Mouse (Mus musculus) MEL-GATA-1-ER (cell line): ENCODE data around the gene C330007P06Rik.
A peak's percentile ranks its signal among the peaks of the same experiment; 100 is the strongest.
"Not testable (repeated sequence)": the region's sequence is repeated elsewhere in the genome, so short reads cannot be mapped to it uniquely, and the experiment has no call there.

Source experiments
- DNase-seq: peaks from one replicate; pipeline ENCODE4 v3.0.0-alpha.2; 2012; ENCODE audit warnings: low read depth; ENCODE audit errors: extremely low read depth

Gene C330007P06Rik

DNA sequence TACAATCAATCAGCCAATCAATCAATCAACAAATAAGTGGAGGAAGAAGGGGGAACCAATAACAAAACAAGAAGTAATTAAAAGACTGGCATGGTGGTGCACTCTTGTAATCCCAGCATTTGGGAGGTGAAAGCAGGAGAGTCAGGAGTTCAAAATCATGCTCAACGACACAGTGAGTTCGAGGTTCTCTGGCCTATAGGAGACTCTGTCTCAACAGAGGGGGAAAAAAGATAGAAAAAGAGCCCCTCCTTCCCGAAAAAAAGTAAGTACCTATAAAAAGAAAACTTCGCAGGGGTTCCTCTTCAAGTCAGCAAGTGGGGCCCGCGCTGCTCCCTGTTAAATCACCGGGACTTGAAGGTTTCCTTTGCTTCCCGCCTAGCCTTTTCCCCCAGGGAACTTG is at the start of gene C330007P06Rik, which contains the start of gene Ube2a:
TSS of gene C330007P06Rik (minus strand) at position 347 of the 400 bp plus-strand sequence.
TSS of gene Ube2a (plus strand) at position 136 of the 400 bp plus-strand sequence.
- peak; percentile 45 for DNase-seq

- no peak for DNase-seq
Observed at GRCm38 (mm10) chrX:36921346-36921745, 47.4 kb upstream of the C330007P06Rik start.

DNA sequence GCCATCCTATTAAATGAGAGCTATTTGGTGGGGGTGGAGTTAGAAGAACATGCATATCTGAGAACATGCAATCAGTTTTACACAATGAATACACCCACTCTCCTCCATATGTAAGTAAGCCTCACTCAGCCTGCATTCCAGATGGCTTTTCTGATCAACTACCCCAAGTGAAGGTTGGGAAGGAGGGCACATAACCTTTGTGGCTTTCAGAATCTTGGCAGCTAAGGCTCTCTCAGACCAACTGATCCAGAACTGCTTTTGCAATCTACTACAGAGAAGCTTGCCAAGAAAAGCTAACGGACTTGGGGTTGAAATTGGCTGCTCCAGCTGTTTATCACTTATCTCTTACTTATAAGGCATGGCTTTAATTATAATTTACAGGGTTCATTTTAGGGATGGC is 43.8 kb upstream of the C330007P06Rik start:
- no peak for DNase-seq

DNA sequence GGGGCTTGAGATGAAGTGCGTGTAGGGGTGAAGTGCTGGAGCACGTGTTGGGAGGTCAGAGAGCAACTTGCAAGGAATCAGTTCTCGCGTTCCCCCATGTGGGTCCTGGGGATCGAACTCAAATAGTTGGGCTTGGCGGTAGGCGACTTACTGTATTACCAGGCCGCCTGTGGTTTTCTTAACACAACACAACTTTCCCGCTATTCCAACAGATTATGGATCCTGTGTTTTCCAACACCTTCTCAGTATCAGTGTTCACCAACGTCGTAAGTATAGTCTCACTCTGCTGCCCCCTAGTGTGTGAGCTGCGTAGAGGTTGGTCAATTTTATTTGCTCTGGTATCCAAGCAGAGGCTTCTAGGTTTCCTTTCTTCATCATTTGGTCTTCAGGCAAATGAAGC is 37.4 kb upstream of the C330007P06Rik start:
- no peak for DNase-seq

- DNase-seq = no peak
Observed at GRCm38 (mm10) chrX:36906539-36906938, 32.6 kb upstream of the C330007P06Rik start.

DNA sequence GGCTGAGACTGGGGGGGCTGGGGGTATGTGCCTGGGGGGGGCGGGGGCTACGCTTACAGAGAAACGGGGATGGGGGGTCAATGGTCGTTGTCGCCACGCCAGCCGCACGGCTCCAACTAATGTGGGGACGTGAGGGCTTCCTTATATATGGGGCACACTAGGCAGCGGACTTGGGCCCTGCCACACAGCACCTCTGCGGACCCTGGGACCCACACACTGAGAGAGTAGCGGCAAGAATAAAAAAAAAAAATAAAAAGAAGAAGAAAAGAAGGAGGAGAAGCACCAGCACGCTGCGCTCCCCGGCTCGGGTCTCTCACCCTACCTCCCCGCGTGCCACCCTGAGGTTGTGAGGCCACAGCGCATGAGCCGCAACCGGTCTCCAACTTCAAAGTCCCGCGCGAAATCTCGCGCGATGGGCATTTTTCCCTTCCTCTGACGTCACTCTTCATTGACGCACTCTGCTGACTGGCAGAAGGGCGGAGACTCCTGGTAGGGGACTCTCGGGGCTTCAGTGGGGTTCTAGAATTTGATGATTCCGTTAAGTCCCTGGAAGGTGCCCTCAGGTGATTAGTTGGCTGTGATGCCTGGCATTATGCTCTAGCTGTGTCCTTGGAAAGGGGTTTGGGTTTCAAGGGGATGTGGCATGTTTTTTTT is 29.3 kb upstream of the C330007P06Rik start:
- DNase-seq = peak; percentile 76

- DNase-seq = no peak
Observed at GRCm38 (mm10) chrX:36902321-36903114, 28.6 kb upstream of the C330007P06Rik start, which contains the start of gene Nkrf. Gene Nkrf, minus strand, starts transcription at chrX:36902899.

DNA sequence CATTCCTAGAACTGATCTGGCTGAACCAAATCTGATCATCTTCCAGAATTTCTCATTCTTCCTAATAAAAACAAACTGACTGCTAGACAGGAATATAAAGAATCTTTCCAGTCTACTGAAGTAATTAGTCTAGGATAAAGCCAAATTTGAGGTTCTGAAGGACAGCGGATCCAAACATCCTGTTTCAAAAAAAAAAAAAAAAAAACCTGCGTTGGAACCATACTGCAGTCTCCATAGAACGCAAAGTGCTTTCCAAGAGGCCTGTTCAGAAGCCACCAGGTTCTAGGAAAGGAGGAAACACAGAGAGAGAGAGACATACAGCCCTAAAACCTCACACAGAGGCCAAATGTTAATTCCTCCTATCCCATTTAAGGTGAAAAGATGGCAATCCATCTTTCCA is 27.7 kb upstream of the C330007P06Rik start:
- DNase-seq = no peak

DNA sequence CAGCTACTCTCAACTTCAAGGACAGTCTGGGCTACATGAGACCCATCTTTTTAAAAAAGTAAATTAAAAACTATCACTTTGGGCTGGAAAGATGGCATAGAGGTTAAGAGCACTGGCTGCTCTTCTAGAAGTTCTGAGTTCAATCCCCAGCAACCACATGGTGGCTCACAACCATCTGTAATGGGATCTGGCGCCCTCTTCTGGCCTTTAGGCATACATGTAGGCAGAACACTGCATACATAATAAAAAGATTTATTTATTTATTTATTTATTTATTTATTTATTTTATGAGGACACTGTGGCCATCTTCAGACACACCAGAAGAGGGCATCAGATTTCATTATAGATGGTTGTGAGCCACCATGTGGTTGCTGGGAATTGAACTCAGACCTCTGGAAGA is 25.0 kb upstream of the C330007P06Rik start:
- DNase-seq = not testable (repeated sequence)

DNA sequence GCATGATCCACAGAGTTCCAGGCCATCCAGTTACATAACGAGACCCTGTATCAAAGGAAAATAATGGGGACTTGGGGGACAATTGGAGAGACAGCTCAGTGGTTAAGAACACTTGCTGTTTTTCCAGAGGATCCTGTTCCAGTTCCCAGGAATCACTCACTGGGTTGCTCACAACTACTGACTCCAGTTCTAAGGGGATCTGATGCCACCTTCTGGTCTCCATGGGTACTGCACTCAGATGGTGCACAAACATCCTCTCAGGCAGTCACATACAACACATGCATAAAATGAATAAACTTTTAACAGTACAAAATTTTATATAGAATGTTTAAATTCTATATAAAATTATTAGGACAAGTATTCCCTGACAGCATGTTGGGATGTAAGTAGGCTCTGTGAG is 10.8 kb upstream of the C330007P06Rik start:
- DNase-seq = no peak

GRCm38 (mm10) chrX:36874704-36875128 is 805 bp upstream of the C330007P06Rik start:
- no peak for DNase-seq

GRCm38 (mm10) chrX:36874178-36874696 is 326 bp upstream of the C330007P06Rik start:
- peak; percentile 46 for DNase-seq

DNA sequence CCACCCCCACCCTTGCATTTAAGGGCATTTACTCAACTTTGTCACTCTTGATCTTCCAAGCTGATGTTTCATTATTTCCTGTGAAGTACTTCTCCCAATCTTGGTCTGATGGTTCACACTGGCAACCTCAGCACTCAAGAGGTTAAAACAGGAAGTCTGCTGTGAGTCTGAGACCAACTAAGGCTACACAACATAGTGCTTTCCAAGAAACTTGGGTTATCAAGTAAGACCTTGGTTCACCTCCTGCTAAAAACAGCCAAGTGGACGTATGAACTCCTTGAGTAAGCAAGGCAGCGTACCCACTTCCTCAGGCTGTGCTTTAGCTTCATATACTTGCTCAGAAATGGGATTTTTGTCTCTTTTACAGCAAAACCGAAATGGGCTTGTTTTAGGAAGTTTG is 3.5 kb downstream of the C330007P06Rik start:
- DNase-seq = peak; percentile 39

DNA sequence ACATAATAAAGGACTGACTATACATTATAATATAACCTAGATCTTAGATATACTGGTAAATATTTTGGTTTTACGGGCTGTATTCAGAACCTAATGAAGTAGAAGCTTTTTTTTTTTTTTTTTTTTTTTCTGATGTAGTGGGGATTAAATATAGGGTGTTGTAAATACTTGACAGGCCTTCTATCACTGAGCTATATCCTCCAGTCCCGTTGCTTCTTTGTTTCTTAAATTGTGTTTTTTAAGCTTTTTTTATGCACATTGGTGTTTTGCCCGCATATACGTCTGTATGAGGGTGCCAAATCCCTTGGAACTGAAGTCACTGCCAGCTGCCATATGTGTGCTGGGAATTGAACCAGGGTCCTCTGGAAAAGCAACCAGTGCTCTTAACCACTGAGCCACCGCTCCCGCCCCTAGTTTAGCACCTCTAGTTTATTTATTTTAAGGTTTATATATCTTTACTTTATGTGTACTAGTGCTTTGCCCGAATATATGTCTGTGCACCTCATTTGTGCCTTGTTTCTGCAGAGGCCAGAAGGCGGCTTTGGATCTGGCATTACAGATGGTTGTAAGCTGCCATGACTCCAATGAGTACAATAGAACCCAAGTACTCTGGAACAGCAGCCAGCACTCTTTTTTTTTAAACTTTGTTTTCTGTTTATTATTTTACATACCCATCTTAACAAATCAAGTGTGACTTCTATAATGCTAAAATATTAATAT is 9.1 kb downstream of the C330007P06Rik start:
- no peak for DNase-seq

- peak; percentile 71 for DNase-seq
Observed at GRCm38 (mm10) chrX:36863766-36864608, 9.9 kb downstream of the C330007P06Rik start.

DNA sequence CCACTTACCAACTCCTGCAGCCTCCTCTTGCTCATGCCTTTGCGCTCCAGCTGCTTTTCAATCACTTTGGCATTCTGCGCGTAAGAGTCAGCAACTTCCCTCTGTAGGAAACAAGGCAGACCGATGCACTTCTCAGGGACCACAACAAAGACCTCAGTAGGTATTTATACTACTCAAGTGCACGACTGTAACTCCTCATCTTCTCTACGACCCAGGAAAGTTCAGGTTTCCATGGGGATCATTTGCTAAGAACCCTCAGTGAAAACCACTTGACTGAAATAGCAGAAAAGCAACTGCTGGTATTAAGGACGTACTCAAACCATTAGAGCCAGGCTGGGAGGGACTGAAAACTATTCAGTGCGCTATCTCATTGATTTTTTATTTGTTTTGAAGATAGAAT is 21.3 kb downstream of the C330007P06Rik start:
- no peak for DNase-seq

GRCm38 (mm10) chrX:36847152-36847551 is 26.8 kb downstream of the C330007P06Rik start:
- DNase-seq = no peak

GRCm38 (mm10) chrX:36843346-36843990 is 30.4 kb downstream of the C330007P06Rik start:
- DNase-seq = no peak

DNA sequence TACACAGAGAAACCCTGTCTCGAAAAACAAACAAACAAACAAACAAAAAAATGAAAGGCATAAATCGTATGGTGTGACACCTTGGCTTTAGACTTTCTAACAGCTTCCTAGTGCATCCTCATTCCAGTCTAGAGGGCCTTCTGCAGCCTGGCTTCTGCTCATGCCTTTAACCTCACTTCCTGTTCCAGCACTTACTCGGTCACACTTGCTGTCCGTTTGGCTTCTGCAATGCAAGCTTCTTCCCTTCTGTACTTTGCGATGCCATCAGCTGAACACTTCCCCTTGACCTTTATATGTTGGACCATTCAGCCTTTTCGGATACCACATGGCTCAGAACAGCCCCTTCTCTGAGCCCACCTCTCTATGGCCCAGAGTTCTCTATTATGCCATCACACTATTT is 32.2 kb downstream of the C330007P06Rik start:
- no peak for DNase-seq

DNA sequence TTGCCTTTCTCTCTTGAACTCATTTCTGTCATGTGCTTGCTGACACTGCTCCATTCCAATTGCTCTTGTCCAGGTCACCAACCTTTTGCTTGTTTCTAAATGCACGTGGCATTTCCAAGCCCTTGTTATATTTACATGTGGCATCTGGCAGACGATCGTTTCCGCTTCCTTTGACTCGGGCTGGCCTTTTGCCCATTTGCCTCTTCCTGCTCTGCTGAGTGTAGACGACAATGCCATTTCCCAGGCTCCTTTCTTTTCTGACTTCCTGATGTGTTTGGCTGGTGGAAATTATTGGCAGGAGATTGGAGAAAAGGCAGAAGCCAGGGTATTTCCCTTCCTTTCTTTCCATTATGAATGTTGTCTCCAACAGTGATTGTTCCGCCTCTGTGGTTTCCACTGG is 34.5 kb downstream of the C330007P06Rik start:
- no peak for DNase-seq
